Mouse (Mus musculus): Measurements from ENCODE around the gene Otud4. TPM values are rescaled to one million over a fixed set of nuclear protein-coding genes. Genes with fewer than 3 reads are reported as not detected.
"Not testable (repeated sequence)": the region's sequence is repeated elsewhere in the genome, so short reads cannot be mapped to it uniquely, and the experiment has no call there.

Gene Otud4
- polyA plus RNA-seq (2012; rRNA removed) = 23.1 and 28.0 TPM in 2 replicates

- peak within 1 kb of the TSS; percentile 89 for H3K4me3 ChIP-seq (replicated peaks; ENCODE audit: extremely low read depth, low read depth, low read length)
- H3K4me1 ChIP-seq (ENCODE audit: control insufficient read depth, insufficient read depth, low read length) = peaks cover 10% of the 10 kb centered on the region
- peak; percentile 61 for DNase-seq
- WGBS = under 1% methylated on average over 103 of the region's 103 CpGs
- no peak for TF ChIP-seq CTCF (IDR thresholded peaks at IDR 0.05; ENCODE audit: insufficient read depth, low read length)
- TF ChIP-seq POLR2A (IDR thresholded peaks at IDR 0.05; ENCODE audit: borderline replicate concordance, extremely low read depth, low read depth, low read length) = peak; percentile 9; the same call in 1 of the 2 replicates
These were observed at the start of gene Otud4 for GRCm38 (mm10) chr8:79639586-79640451. Gene Otud4, plus strand, starts transcription at chr8:79639618.

- no peaks in the 10 kb centered on the region for H3K4me1 ChIP-seq (ENCODE audit: control insufficient read depth, insufficient read depth, low read length)
- TF ChIP-seq POLR2A (IDR thresholded peaks at IDR 0.05; ENCODE audit: borderline replicate concordance, extremely low read depth, low read depth, low read length) = no peak
- no peak for TF ChIP-seq CTCF (IDR thresholded peaks at IDR 0.05; ENCODE audit: insufficient read depth, low read length)
- no peak overlapping the region for H3K4me3 ChIP-seq (replicated peaks; ENCODE audit: extremely low read depth, low read depth, low read length)
- 70% methylated on average over 1 of the region's 1 CpGs for WGBS
- DNase-seq = no peak
These were observed 38.5 kb upstream of the Otud4 start for GRCm38 (mm10) chr8:79600962-79601361.

- 35% methylated on average over 2 of the region's 2 CpGs for WGBS
- DNase-seq; H3K4me3 ChIP-seq (replicated peaks; ENCODE audit: extremely low read depth, low read depth, low read length); H3K4me1 ChIP-seq (ENCODE audit: control insufficient read depth, insufficient read depth, low read length): not testable (repeated sequence)
These were observed 36.2 kb upstream of the Otud4 start for GRCm38 (mm10) chr8:79603204-79603603.

- no peak for TF ChIP-seq POLR2A (IDR thresholded peaks at IDR 0.05; ENCODE audit: borderline replicate concordance, extremely low read depth, low read depth, low read length)
- TF ChIP-seq CTCF (IDR thresholded peaks at IDR 0.05; ENCODE audit: insufficient read depth, low read length) = no peak
- no peak for DNase-seq
- H3K4me3 ChIP-seq (replicated peaks; ENCODE audit: extremely low read depth, low read depth, low read length) = no peak overlapping the region
- no peaks in the 10 kb centered on the region for H3K4me1 ChIP-seq (ENCODE audit: control insufficient read depth, insufficient read depth, low read length)
These were observed 33.2 kb upstream of the Otud4 start for GRCm38 (mm10) chr8:79606225-79606624.

GRCm38 (mm10) chr8:79606751-79607300, 32.6 kb upstream of the Otud4 start:
- DNase-seq = no peak
- Histone ChIP-seq H3K4me1 (ENCODE audit: control insufficient read depth, insufficient read depth, low read length) (no peaks in the 10 kb centered on the region), H3K4me3 (replicated peaks; ENCODE audit: extremely low read depth, low read depth, low read length) (no peak overlapping the region)
- WGBS = 50% methylated on average over 5 of the region's 5 CpGs
- no peak for TF ChIP-seq POLR2A (IDR thresholded peaks at IDR 0.05; ENCODE audit: borderline replicate concordance, extremely low read depth, low read depth, low read length)

GRCm38 (mm10) chr8:79608701-79609100, 30.7 kb upstream of the Otud4 start:
- H3K4me3 ChIP-seq (replicated peaks; ENCODE audit: extremely low read depth, low read depth, low read length) = no peak overlapping the region
- DNase-seq = no peak
- TF ChIP-seq CTCF (IDR thresholded peaks at IDR 0.05; ENCODE audit: insufficient read depth, low read length) = no peak
- no peak for TF ChIP-seq POLR2A (IDR thresholded peaks at IDR 0.05; ENCODE audit: borderline replicate concordance, extremely low read depth, low read depth, low read length)
- H3K4me1 ChIP-seq (ENCODE audit: control insufficient read depth, insufficient read depth, low read length) = no peaks in the 10 kb centered on the region
- WGBS = 78% methylated on average over 3 of the region's 3 CpGs

- no peak overlapping the region for H3K4me3 ChIP-seq (replicated peaks; ENCODE audit: extremely low read depth, low read depth, low read length)
- TF ChIP-seq CTCF (IDR thresholded peaks at IDR 0.05; ENCODE audit: insufficient read depth, low read length) (no peak), POLR2A (IDR thresholded peaks at IDR 0.05; ENCODE audit: borderline replicate concordance, extremely low read depth, low read depth, low read length) (no peak)
- H3K4me1 ChIP-seq (ENCODE audit: control insufficient read depth, insufficient read depth, low read length) = no peaks in the 10 kb centered on the region
- DNase-seq = no peak
These were observed 29.1 kb upstream of the Otud4 start for GRCm38 (mm10) chr8:79610268-79610667.

- WGBS = 66% methylated on average over 6 of the region's 6 CpGs
- no peak for TF ChIP-seq CTCF (IDR thresholded peaks at IDR 0.05; ENCODE audit: insufficient read depth, low read length)
- no peak for TF ChIP-seq POLR2A (IDR thresholded peaks at IDR 0.05; ENCODE audit: borderline replicate concordance, extremely low read depth, low read depth, low read length)
- Histone ChIP-seq H3K4me3 (replicated peaks; ENCODE audit: extremely low read depth, low read depth, low read length) (no peak overlapping the region), H3K4me1 (ENCODE audit: control insufficient read depth, insufficient read depth, low read length) (no peaks in the 10 kb centered on the region)
- no peak for DNase-seq
These were observed 27.1 kb upstream of the Otud4 start for GRCm38 (mm10) chr8:79612298-79612697.

- 14% methylated on average over 5 of the region's 5 CpGs for WGBS
- DNase-seq = no peak
- Histone ChIP-seq H3K4me1 (ENCODE audit: control insufficient read depth, insufficient read depth, low read length) (no peaks in the 10 kb centered on the region), H3K4me3 (replicated peaks; ENCODE audit: extremely low read depth, low read depth, low read length) (no peak overlapping the region)
- TF ChIP-seq POLR2A (IDR thresholded peaks at IDR 0.05; ENCODE audit: borderline replicate concordance, extremely low read depth, low read depth, low read length) (no peak), CTCF (IDR thresholded peaks at IDR 0.05; ENCODE audit: insufficient read depth, low read length) (no peak)
These were observed 26.5 kb upstream of the Otud4 start for GRCm38 (mm10) chr8:79612965-79613364.

GRCm38 (mm10) chr8:79615741-79616350, 23.6 kb upstream of the Otud4 start:
- no peak for DNase-seq
- 75% methylated on average over 6 of the region's 6 CpGs for WGBS
- TF ChIP-seq POLR2A (IDR thresholded peaks at IDR 0.05; ENCODE audit: borderline replicate concordance, extremely low read depth, low read depth, low read length) = no peak
- TF ChIP-seq CTCF (IDR thresholded peaks at IDR 0.05; ENCODE audit: insufficient read depth, low read length) = no peak
- peaks cover 3% of the 10 kb centered on the region; the same call in 1 of the 2 replicates for H3K4me1 ChIP-seq (ENCODE audit: control insufficient read depth, insufficient read depth, low read length)
- no peak overlapping the region for H3K4me3 ChIP-seq (replicated peaks; ENCODE audit: extremely low read depth, low read depth, low read length)
